Mouse (Mus musculus) megakaryocyte-erythroid progenitor cell, adult 5-6 weeks (primary cell): ENCODE measurements at regions not wholly inside any gene's neighbourhood (a gene's known extent, or its start where the extent isn't known, plus 50 kb on each side); places are given as distances from the start of the nearest gene placed in this dataset.

ENCODE experiments used
- ATAC-seq: replicated peaks from 2 replicates; pipeline ENCODE4 v1.8.0; 2016; ENCODE audit warnings: mild to moderate bottlenecking, inconsistent platforms; ENCODE audit not compliant: severe bottlenecking, poor library complexity, low FRiP score, low TSS enrichment

- ATAC-seq = no peak
These were observed 64.8 kb upstream of the Ogfrl1 start for GRCm38 (mm10) chr1:23462411-23462810.

GRCm38 (mm10) chr1:23464081-23464480 lies 66.5 kb upstream of the Ogfrl1 start:
- no peak for ATAC-seq

DNA sequence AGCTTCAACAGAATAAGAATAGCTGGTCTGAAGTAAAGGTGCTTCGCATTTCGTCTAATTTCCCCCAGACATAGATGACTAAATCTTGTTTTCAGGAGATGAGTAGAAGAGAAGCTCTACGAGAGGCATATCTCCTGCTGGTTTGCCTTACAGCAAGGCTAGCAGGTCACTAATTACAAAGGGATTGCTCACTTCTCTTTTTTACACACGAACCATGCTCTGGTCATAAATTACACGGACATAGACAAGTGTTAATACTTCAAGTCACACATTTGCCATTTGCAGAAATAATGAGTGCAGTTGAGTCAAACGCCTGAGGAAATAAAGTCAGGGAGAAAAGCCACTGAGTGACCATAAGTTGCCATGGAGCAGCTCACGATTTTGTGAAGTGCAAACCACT lies 68.8 kb upstream of the Ogfrl1 start:
- no peak for ATAC-seq

GRCm38 (mm10) chr1:23467405-23467804 lies 69.8 kb upstream of the Ogfrl1 start:
- ATAC-seq = no peak

DNA sequence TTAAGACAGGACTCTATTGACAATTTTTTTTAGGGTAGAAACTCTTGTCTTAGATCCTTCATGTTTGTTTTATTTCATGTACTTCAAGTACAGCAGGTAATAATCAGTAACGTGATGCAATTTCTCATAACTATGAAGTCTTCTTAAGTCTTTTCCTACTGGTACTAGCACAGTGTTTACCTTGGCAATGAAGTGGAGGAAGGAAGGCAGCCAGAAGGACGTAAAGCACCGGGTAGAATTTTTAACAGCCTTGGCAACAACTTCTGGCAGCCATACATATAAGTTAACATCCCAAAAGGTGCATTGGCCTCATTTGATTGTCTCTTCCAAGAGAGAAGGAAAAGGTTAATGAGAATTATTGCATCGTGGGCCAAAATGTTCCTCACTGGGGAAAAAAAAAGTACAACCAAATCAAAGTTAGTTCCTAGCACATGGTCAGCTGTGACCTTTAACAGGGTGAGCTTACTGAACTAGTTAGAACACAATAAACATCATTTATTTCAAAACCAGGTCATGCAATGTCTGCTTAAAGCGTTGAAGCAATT lies 83.3 kb upstream of the Ogfrl1 start:
- no peak for ATAC-seq

DNA sequence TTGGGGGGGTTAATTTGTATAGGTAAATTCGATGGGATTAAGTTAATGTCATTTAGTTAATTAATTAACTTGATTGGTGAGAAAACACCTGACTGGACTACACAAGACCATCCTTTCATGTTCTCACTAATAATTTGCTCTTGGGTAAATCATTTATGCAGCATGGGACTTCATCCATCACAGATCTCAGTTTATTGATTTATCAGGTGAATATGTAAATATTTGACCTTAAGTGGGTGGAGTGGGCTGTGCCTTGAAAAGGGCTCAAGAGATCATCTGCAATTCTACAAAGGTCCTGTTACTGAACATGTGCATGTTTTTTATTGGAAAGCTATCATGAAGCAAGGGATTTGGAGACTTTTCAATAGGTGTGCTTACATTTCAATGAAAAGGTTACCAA lies 87.0 kb upstream of the Ogfrl1 start:
- ATAC-seq = no peak

- no peak for ATAC-seq
These were observed 87.7 kb upstream of the Ogfrl1 start for GRCm38 (mm10) chr1:23485150-23485775.

GRCm38 (mm10) chr1:23487031-23487430 lies 89.5 kb upstream of the Ogfrl1 start:
- no peak for ATAC-seq

- no peak for ATAC-seq
These were observed 93.1 kb upstream of the Ogfrl1 start for GRCm38 (mm10) chr1:23490640-23491039.

DNA sequence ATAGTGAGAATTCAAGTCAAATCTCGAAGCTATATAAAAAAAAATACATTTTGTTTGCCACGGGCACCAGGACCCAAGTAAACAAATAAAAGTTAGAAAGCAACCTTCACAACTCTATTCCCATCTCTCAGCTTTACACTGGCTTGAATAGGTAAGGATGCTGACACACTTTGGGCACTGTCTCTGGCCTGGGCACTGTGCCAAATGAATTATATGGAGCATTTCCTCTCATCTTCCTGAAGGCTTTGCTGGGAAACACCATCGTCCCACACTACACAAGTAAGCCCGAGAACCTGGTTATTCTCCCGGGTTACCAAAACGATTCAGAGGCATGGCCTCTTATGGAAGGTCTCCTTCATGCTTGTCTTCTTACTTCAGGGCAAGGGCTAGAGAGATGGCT lies 93.5 kb upstream of the Ogfrl1 start:
- no peak for ATAC-seq

DNA sequence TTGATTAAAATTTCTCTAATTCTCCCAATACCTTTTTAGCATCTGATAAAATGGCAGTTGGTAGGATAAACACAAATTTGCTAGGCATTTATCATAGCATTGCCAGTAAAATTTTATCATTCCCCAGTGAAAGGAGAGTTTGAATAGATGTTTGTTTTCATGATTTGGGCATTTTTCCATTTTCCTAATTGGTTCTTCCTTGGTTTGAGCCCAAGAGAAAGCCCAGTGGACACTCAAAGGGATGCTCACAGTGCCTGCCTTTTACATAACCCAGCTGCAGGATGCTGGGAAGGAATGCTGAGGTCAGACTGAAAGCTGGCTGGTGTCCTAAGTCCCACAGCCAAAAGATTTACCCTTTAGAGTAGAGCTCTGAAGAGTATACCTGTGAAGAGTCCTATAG lies 95.4 kb upstream of the Ogfrl1 start:
- no peak for ATAC-seq

- ATAC-seq = peak; percentile 71
These were observed 97.8 kb upstream of the Ogfrl1 start for GRCm38 (mm10) chr1:23495412-23495811.

DNA sequence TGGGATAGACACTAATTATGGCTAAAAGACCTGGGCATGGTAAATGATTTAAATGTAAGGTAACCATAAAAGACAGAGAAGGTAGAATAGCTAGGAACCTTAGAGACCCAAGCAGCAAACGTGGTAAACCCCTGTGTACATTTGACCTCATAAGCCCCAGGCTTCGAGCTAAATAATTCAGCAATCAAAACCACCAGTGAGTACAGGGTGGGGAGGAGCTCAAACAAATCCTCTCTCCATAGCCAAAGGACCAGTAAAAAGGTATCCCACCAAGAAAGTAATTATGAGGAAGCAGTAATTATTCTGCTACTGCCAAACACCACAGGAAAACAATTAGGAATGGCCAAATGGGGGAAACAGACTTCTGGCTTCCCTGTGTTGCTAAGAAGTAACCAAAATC lies 122.5 kb upstream of the Ogfrl1 start:
- no peak for ATAC-seq

DNA sequence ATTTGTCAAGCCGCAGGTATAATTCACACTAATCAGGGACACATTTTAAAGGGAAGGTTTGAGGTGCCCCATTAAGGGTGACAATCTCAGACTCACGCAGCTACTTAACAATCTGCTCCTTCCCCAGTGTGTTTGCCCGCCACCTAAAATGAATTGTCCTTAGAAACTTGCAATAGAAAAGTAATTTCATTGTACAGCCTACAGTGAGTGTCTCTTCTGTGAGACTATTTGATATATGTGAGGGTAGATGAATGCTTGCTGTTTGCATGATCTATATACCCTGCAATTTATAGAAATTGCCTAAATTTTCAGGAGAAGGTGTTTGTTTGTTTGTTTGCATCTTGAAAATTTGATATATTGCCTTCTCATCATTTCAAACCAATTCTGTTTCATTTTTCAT lies 135.1 kb upstream of the Ogfrl1 start:
- peak; percentile 68 for ATAC-seq

GRCm38 (mm10) chr1:23536621-23537020 lies 139.0 kb upstream of the Ogfrl1 start:
- no peak for ATAC-seq

DNA sequence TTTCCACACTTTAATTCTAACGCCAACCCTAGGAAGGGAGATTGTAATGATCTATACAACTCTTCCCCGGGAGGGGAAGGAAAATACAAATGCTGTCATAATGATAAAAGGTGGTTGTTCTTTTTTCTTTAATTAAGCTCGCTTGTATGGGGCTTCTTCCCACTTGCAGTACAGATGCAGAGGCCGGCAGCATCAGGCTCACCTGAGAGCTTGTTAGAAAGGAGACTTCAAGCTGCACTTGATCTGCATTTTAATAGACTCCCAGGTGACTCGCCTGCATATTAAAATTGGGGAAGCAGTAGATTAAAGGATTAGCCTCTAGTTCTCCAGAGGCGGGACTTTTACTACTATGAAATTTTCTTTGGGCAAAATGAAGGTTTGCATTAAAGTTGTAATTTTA lies 140.8 kb upstream of the Ogfrl1 start:
- ATAC-seq = no peak

DNA sequence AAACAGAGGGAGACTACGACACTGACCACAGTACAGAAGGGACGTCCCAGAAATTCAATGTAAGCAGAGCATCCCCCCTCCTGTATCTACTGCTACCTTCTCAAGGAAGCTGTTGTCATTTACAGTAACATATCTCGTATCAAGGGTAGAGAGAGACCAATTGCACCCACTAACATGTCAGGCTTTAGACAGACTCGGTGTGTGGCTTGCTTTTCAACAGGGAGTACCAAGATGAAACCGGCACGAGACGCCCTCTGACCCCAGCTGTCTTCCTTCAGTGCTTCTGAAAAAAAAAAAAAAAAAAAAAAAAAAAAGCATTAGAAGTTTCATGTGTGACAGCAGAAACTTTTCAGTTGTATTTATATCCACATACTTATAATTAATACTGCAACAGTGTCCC lies 143.0 kb upstream of the Ogfrl1 start:
- ATAC-seq = no peak

GRCm38 (mm10) chr1:23555794-23556193 lies 158.2 kb upstream of the Ogfrl1 start:
- no peak for ATAC-seq

- ATAC-seq = no peak
These were observed 170.5 kb upstream of the Ogfrl1 start for GRCm38 (mm10) chr1:23568106-23568505.

DNA sequence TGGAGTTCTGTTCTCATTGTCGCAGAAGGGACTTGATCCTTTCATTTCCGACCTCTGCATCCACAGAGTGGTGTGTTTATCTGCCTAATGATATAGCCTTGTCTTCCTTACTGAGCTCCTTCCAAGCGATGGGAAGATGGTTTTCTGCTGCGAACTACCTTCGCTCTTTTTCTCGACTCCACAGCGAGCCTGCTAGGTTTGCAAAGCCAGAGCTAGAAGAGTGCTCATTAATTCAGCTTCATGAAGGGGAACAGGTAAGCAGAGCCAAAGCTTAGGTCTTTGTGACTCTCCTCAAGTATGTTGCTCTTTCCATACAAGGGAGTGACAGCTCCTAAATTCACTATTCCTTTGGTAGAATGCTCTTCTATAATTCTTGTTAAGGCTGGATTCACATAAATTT lies 176.9 kb upstream of the Ogfrl1 start:
- no peak for ATAC-seq

DNA sequence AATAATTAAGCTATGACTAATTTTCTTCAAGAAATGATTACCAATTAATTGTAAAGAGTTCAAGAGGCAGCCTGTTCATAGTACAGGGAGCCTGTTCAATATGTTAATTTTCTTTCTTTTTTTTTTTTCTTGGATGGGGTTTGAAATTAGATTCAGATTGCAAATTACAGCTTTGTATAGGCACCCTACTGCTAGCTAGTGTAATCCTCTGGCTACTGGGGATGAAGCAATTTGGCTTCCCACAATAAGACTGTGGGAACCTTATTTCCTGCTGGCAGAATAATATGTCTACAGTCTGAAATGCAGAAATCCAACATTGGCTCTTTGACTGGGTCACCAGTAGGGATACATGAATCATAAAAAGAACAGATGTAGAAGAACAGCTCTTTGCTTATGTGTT lies 177.4 kb upstream of the Ogfrl1 start:
- no peak for ATAC-seq

GRCm38 (mm10) chr1:23575515-23575914 lies 177.9 kb upstream of the Ogfrl1 start:
- ATAC-seq = no peak
